Mouse (Mus musculus): ENCODE measurements at regions not wholly inside any gene's neighbourhood (a gene's known extent, or its start where the extent isn't known, plus 50 kb on each side); places are given as distances from the start of the nearest gene placed in this dataset.

- Histone ChIP-seq H3K4me1 (ENCODE audit: control insufficient read depth, insufficient read depth, low read length) (no peaks in the 10 kb centered on the region), H3K27me3 (ENCODE audit: control insufficient read depth, insufficient read depth, low read length) (no peaks in the 10 kb centered on the region), H3K36me3 (ENCODE audit: control insufficient read depth, insufficient read depth, low read length) (no peaks in the 10 kb centered on the region), H3K27ac (ENCODE audit: low read depth, low read length) (no peak overlapping the region), H3K4me2 (ENCODE audit: low read depth, low read length) (no peak overlapping the region), H3K9me3 (ENCODE audit: control insufficient read depth, low read length) (no peaks in the 10 kb centered on the region), H3K9ac (replicated peaks; ENCODE audit: low read depth, low read length) (no peak overlapping the region), H3K4me3 (ENCODE audit: low read depth, low read length) (no peak overlapping the region)
- ATAC-seq (ENCODE audit: low read depth), result no peak
- 82% methylated on average over 5 of the region's 5 CpGs for WGBS
Observed at GRCm38 (mm10) chr1:108282099-108282498, 692.3 kb downstream of the Serpinb8 start.

GRCm38 (mm10) chr1:108286571-108286970, 696.8 kb downstream of the Serpinb8 start:
- no peak for ATAC-seq (ENCODE audit: low read depth)
- no peak overlapping the region for H3K27ac ChIP-seq (ENCODE audit: low read depth, low read length)
- H3K27me3 ChIP-seq (ENCODE audit: control insufficient read depth, insufficient read depth, low read length), result no peaks in the 10 kb centered on the region
- no peaks in the 10 kb centered on the region for H3K9me3 ChIP-seq (ENCODE audit: control insufficient read depth, low read length)
- no peaks in the 10 kb centered on the region for H3K4me1 ChIP-seq (ENCODE audit: control insufficient read depth, insufficient read depth, low read length)
- no peak overlapping the region for H3K9ac ChIP-seq (replicated peaks; ENCODE audit: low read depth, low read length)
- H3K36me3 ChIP-seq (ENCODE audit: control insufficient read depth, insufficient read depth, low read length), result no peaks in the 10 kb centered on the region
- WGBS, result 66% methylated on average over 1 of the region's 1 CpGs
- no peak overlapping the region for H3K4me3 ChIP-seq (ENCODE audit: low read depth, low read length)
- no peak overlapping the region for H3K4me2 ChIP-seq (ENCODE audit: low read depth, low read length)

All from neural tube, embryonic 14.5 days (tissue).